Mouse (Mus musculus) central nervous system, embryonic 11.5 days (tissue): Measurements from ENCODE around the gene Abhd14a. TPM values are rescaled to one million over a fixed set of nuclear protein-coding genes. Genes with fewer than 3 reads are reported as not detected.

Source experiments
- polyA plus RNA-seq: library from polyadenylated mRNA; depleted of rRNA; stranded (reverse); fragments of >200 nt; gene quantifications from 2 replicates; pipeline ENCODE4 v1.2.3, GENCODE M21; 2012; rRNA removed

Gene Abhd14a
- polyA plus RNA-seq, result 34.1 and 40.0 TPM in 2 replicates

DNA sequence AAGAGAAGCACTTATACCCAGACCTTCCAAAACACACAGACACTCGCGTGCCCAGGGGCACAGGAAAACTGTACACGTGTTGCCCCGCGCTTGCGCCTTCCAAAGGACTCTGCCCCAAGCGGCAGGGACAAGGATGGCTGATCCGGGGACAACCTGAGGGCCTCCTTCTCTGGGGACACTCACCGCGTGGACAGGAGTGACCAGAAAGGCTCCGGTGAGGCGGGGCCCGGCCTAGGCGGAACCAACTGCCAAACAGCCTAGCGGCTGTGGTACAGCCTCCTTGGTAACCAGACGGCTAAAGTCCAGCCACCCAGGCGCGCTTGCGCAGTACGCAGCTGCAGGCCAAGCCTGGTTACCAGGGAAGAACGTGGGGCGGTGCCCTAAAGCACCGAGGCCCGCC, at the start of gene Abhd14a, which contains the start of gene Abhd14b:
Gene Abhd14a (minus strand): TSS at position 331 of the 400 bp plus-strand sequence.
Gene Abhd14b (plus strand): TSS at position 112 of the 400 bp plus-strand sequence.

DNA sequence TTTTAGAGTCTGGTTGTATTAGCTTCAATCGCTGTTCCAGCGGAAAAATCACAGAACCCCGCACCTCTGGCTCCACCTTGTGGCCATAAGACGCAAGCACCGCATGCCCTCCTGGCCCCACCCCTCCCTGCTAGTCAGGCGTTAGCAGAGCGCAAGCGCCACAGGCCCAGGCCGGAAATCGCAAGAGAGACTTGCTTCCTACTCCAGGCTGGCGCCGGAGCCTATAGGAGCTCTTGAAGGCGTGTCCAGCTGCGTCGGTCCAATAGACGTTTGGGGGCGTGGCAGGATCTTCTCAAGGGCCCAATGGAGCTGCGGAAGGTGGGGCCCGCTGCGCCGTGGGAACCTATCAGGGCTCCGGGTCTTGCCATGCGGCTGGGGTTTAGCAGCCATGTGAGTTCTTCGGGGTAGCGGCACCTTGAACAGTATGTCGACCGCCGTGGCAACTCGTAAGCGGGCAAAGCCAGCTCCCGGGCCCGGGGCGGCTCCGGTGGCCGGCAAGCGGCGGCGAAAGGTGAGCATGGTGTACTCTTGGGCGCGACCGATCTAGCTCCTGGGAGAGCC, 29.5 kb upstream of the Abhd14a start, which contains the start of gene Parp3:
Gene Parp3 (minus strand): TSS at position 26 of the 561 bp plus-strand sequence.

GRCm38 (mm10) chr9:106475663-106476001, 28.2 kb upstream of the Abhd14a start, which contains the start of gene Rrp9:
TSS of gene Rrp9 (plus strand) at chr9:106475963.

GRCm38 (mm10) chr9:106465571-106466200, 18.2 kb upstream of the Abhd14a start, which contains the start of gene Gpr62:
TSS of gene Gpr62 (minus strand) at chr9:106465938.

DNA sequence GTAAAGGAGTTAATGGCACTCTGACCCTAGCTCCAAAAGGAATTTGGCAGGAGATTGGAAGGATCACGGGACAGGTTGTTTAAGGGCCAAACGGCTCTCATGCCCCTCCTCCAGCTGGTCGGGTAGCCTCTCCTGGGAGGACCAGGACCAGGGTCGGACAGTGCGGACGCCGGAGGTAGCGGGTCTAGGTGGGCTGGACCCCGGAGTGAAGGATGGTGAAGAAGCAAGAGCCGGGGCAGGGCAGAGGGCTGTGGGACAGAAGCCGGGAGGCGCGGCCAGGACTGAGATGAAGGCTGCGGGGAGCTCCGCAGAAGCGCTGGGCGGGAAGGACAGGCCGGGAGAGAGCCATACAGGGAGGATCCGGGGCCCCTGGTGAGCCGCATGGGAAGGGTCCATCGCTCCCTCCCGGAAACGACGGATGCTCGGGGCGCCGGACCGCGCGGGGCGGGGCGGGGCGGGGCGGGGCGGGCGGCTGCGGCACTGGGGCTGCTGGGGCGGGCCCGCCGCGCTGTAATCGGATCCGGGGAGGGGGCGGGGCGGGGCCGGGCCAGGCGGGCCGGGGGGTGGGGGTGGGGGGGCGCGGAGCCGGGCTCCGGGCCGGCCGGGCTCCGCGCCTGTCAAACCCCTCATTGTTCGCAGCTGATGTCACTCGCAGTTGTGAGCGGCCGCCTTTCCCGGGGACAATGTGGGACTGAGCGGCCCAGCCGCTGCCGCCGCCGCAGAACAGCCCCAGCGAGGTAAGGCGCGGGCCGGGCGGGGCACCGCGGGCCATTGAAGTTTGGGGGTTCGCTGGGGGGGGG, 6.0 kb upstream of the Abhd14a start, which contains the start of gene Pcbp4:
Gene Pcbp4 (plus strand): TSS at position 21 of the 800 bp plus-strand sequence.

DNA sequence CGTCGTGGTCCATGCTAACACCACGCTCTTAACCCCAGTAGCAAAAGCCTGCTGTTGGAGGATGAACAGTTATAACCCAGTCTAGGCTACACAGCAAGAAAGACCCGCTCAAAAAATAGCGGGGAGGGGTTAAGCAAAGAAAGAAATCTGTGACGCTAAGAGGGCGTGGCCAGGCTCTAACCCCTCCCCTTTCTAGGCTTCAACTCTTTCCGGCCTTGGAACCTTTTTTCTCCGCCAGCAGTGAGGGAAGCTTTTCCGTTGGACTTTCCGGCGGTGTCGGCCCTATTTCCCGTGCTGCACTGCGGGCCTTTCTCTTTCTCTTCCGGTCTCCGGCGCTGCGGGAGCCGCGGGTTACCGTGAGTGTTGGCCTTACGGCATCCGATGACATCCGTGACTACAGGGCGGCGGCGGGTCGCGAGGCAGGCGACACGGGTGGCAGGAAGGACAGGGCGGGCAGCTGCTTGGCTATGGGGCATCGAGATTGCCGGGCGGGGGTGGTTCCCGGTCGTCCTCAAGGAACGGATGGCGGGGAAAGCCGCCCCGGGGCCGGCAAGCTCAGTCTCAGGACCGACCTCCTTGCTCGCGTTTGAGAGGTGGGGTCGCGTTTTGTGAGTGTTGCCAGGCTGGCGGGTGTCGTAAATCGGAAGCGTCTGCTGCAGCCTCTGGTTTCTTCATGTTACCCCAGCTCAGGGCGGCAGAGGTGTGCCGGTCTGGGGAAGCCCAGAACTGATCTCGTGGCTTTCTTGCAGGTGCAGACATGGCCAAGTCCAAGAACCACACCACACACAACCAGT, 18.1 kb downstream of the Abhd14a start, which contains the start of gene Rpl29:
Gene Rpl29 (plus strand): TSS at position 234 of the 794 bp plus-strand sequence.

Other genes starting within 250 kb of the Abhd14a start
- gene Ppm1m, start 247.9 kb downstream of the Abhd14a start, polyA plus RNA-seq, result 57.3 and 73.9 TPM in 2 replicates
- 34.1 and 51.3 TPM in 2 replicates for gene Twf2, start 244.6 kb downstream of the Abhd14a start, polyA plus RNA-seq
- gene Tlr9, start 225.1 kb downstream of the Abhd14a start, polyA plus RNA-seq, result 0.10 and 0.17 TPM in 2 replicates
- 63.8 and 68.5 TPM in 2 replicates for gene Alas1, start 199.0 kb downstream of the Abhd14a start, polyA plus RNA-seq
- 22.6 and 28.3 TPM in 2 replicates for gene Poc1a, start 166.6 kb downstream of the Abhd14a start, polyA plus RNA-seq
- 29.1 and 69.8 TPM in 2 replicates for gene Dusp7, start 79.0 kb downstream of the Abhd14a start, polyA plus RNA-seq
- gene Rpl29, start 18.2 kb downstream of the Abhd14a start, polyA plus RNA-seq, result 1,012 and 1,237 TPM in 2 replicates
- 25.4 and 29.4 TPM in 2 replicates for gene Acy1, start 9.4 kb downstream of the Abhd14a start, polyA plus RNA-seq
- 4.7 and 12.0 TPM in 2 replicates for gene Abhd14b, start 219 bp downstream of the Abhd14a start, polyA plus RNA-seq
- gene Pcbp4, start 5.6 kb upstream of the Abhd14a start, polyA plus RNA-seq, result 401 and 467 TPM in 2 replicates
- 0.06 and 0.11 TPM in 2 replicates for gene Gpr62, start 18.3 kb upstream of the Abhd14a start, polyA plus RNA-seq
- gene Rrp9, start 28.3 kb upstream of the Abhd14a start, polyA plus RNA-seq, result 41.6 and 78.4 TPM in 2 replicates
- gene Parp3, start 29.3 kb upstream of the Abhd14a start, polyA plus RNA-seq, result 1.5 and 2.2 TPM in 2 replicates
- not detected in 2 replicates for gene Iqcf1, start 52.3 kb upstream of the Abhd14a start, polyA plus RNA-seq
- gene Iqcf5, start 66.9 kb upstream of the Abhd14a start, polyA plus RNA-seq, result not detected in 2 replicates
- not detected in 2 replicates for gene Iqcf3, start 114.0 kb upstream of the Abhd14a start, polyA plus RNA-seq
- gene Iqcf4, start 123.3 kb upstream of the Abhd14a start, polyA plus RNA-seq, result not detected in 2 replicates
- not detected in 2 replicates for gene Iqcf6, start 178.9 kb upstream of the Abhd14a start, polyA plus RNA-seq
- 5.5 and 7.8 TPM in 2 replicates for gene Grm2, start 208.4 kb upstream of the Abhd14a start, polyA plus RNA-seq
- gene Tex264, start 238.2 kb upstream of the Abhd14a start, polyA plus RNA-seq, result 21.3 and 27.2 TPM in 2 replicates